9 mouse cellular contexts compared by ENCODE assay signal in the genomic region with DNA sequence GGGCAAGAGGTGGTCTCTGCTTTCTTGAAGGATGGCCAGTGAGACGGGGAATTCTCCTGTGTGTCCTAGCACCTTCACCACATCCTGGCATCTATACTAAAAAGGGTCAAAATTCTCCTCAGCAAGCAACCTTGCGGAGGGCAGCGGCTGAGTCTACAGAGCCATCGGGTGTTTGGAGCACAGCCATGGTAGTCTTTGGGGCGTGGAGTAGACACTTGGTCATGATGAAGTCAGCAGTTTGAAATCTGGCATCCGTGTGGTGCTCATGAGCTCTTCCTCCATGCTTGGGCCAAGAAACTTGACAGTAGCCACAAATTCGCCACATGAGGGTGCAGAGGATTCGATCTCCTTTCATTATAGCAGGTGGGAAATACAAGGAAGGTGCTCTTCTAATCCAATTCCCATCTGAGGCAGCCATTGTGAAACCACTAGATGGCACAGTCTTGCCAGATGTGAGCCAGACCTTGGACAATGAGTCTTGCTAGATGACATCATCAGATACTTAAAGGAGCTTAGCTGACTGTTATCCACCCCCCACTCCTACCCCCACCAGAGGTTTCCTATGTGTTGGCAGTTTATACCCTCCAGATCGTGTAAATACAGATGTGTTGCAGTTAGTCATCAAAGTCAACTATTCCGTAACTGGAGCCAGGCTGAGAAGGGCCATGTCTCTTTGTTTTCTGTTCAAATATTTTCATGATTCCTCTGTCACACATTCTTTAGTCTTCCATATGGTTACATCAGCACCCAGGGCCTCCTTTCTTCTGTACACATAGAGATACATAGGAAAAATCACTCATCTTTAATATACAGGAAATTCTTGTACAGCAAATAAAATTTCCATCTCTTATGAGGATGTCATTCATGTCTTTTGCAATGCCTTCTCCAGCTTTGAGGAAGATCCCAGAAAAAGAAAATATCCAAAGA. TPM values are rescaled to one million over a fixed set of nuclear protein-coding genes. Genes with fewer than 3 reads are reported as not detected.
DNase-seq lines count a peak whose midpoint lies in the region; ATAC-seq and TF ChIP-seq lines count a peak whose summit lies in the region.
"Had no signal": no experiment of that assay in that cellular context is flagged by ENCODE, and none has a peak within 500 bp of the region (broad histone marks: within the 10 kb centered on the region; RNA-seq: fewer than 3 reads in every experiment).

No protein-coding gene starts in this region.

- no peak overlapping the region for H3K4me3 ChIP-seq in embryonic facial prominence, embryonic 15.5 days (replicated peaks)
- H3K4me3 ChIP-seq in heart, postnatal 0 days (ENCODE audit: low read depth, low read length): no peak overlapping the region
- no peak overlapping the region for H3K4me3 ChIP-seq in stomach, embryonic 14.5 days (ENCODE audit: low read depth, low read length)

- TF ChIP-seq EP300 in heart, postnatal 0 days (IDR thresholded peaks at IDR 0.05; ENCODE audit: low read depth): no peak

- H3K9ac ChIP-seq in embryonic facial prominence, embryonic 15.5 days: no peak overlapping the region
- no peak overlapping the region for H3K9ac ChIP-seq in heart, postnatal 0 days (replicated peaks; ENCODE audit: low read depth, low read length)
- H3K9ac ChIP-seq in stomach, embryonic 14.5 days (replicated peaks; ENCODE audit: low read depth, low read length): no peak overlapping the region

- no peak overlapping the region for H3K4me2 ChIP-seq in embryonic facial prominence, embryonic 15.5 days (replicated peaks)
- no peak overlapping the region for H3K4me2 ChIP-seq in heart, postnatal 0 days (ENCODE audit: low read depth, low read length)
- H3K4me2 ChIP-seq in stomach, embryonic 14.5 days (replicated peaks; ENCODE audit: low read depth, low read length): no peak overlapping the region

- 49% methylated on average over 10 of the region's 10 CpGs for WGBS in embryonic facial prominence, embryonic 15.5 days
- 57% methylated on average over 10 of the region's 10 CpGs for WGBS in heart, postnatal 0 days
- WGBS in stomach, embryonic 14.5 days: 64% methylated on average over 10 of the region's 10 CpGs

- no peaks in the 10 kb centered on the region for H3K27me3 ChIP-seq in embryonic facial prominence, embryonic 15.5 days
- H3K27me3 ChIP-seq in heart, postnatal 0 days (ENCODE audit: control insufficient read depth, insufficient read depth, low read length): no peaks in the 10 kb centered on the region
- no peaks in the 10 kb centered on the region for H3K27me3 ChIP-seq in stomach, embryonic 14.5 days (ENCODE audit: control insufficient read depth, insufficient read depth, low read length)

- no peaks in the 10 kb centered on the region for H3K36me3 ChIP-seq in embryonic facial prominence, embryonic 15.5 days
- no peaks in the 10 kb centered on the region for H3K36me3 ChIP-seq in heart, postnatal 0 days (replicated peaks; ENCODE audit: control insufficient read depth, insufficient read depth, low read length)
- no peaks in the 10 kb centered on the region for H3K36me3 ChIP-seq in stomach, embryonic 14.5 days (ENCODE audit: control insufficient read depth, insufficient read depth, low read length)

- 0 out of 2 replicates have a peak overlapping the region, but pooled peaks have one; percentile 28 for H3K27ac ChIP-seq in embryonic facial prominence, embryonic 15.5 days (replicated peaks)
- H3K27ac ChIP-seq in heart, postnatal 0 days (ENCODE audit: low read depth): no peak overlapping the region
- H3K27ac ChIP-seq in stomach, embryonic 14.5 days (ENCODE audit: low read length): no peak overlapping the region

- peaks cover 6% of the 10 kb centered on the region; the same call in 1 of the 2 replicates for H3K4me1 ChIP-seq in embryonic facial prominence, embryonic 15.5 days
- H3K4me1 ChIP-seq in heart, postnatal 0 days (ENCODE audit: control insufficient read depth, insufficient read depth): no peaks in the 10 kb centered on the region
- no peaks in the 10 kb centered on the region for H3K4me1 ChIP-seq in stomach, embryonic 14.5 days (ENCODE audit: control insufficient read depth, insufficient read depth, low read length)

- ATAC-seq in embryonic facial prominence, embryonic 15.5 days (ENCODE audit: insufficient number of reproducible peaks, low FRiP score, low TSS enrichment, low read depth): peak; percentile 77
- ATAC-seq in heart, postnatal 0 days (ENCODE audit: insufficient read depth, low read depth): peak; percentile 81
- ATAC-seq in stomach, embryonic 14.5 days (ENCODE audit: insufficient number of reproducible peaks, insufficient read depth, low FRiP score, low read depth): peak; percentile 80; the same call in 1 of the 2 replicates

- DNase-seq in urinary bladder, postnatal 14 days (ENCODE audit: low spot score): peak; percentile 42
- DNase-seq in urinary bladder, postnatal 10 days (ENCODE audit: low spot score): no peak
- DNase-seq in heart, postnatal 0 days (ENCODE audit: low spot score): peak; percentile 51
- peak; percentile 39 for DNase-seq in layer of hippocampus, adult 11-12 months (ENCODE audit: low spot score)
- peak; percentile 83 for DNase-seq in lung, postnatal 36 days
- DNase-seq in cerebellum, adult 11-12 months: no peak

- peak; percentile 78 for TF ChIP-seq CTCF in heart, postnatal 0 days (IDR thresholded peaks at IDR 0.05; ENCODE audit: low read depth)

- no peaks in the 10 kb centered on the region for H3K9me3 ChIP-seq in embryonic facial prominence, embryonic 15.5 days (replicated peaks)
- H3K9me3 ChIP-seq in heart, postnatal 0 days (replicated peaks; ENCODE audit: control insufficient read depth, low read length): no peaks in the 10 kb centered on the region
- H3K9me3 ChIP-seq in stomach, embryonic 14.5 days (ENCODE audit: control insufficient read depth, low read depth, low read length): no peaks in the 10 kb centered on the region

RNA-seq across cellular contexts. Expression of a gene that starts 32.9 kb away (rescaled TPM):
- polyA plus RNA-seq in embryonic facial prominence, embryonic 15.5 days (2015; fragmentation: Nextera tagmentation; extraction: Ambion mirVana): 0.98 and 1.2 TPM in 2 replicates
- total RNA-seq in heart, postnatal 0 days (2014; rRNA removed; ENCODE audit: low replicate concordance): 0.15 TPM in 1 of 2 replicates, not detected in the other
- polyA plus RNA-seq in heart, postnatal 0 days (2015; fragmentation: Nextera tagmentation; extraction: Ambion mirVana): 0.43 and 0.71 TPM in 2 replicates
- polyA plus RNA-seq in stomach, embryonic 14.5 days (2014; fragmentation: Nextera tagmentation; extraction: Ambion mirVana): 7.8 and 9.3 TPM in 2 replicates
- total RNA-seq: neutrophil, adult 5-6 weeks had no signal

Comparison
In these comparisons a context has a peak if more than half of its experiments do, and no peak if none do; other contexts are left out.
1. DNase-seq: peak in urinary bladder, postnatal 14 days (single experiment), heart, postnatal 0 days (single experiment), layer of hippocampus, adult 11-12 months (single experiment) and lung, postnatal 36 days (single experiment); none in urinary bladder, postnatal 10 days (single experiment) and cerebellum, adult 11-12 months (single experiment).
2. Peak in every context shown above with its lines, with median percentiles within 50 percentile points of each other: ATAC-seq.